Mouse (Mus musculus) fat pad, adult 2 months (tissue): ENCODE measurements around the gene Lhfpl2.

Experiments
- DNase-seq: peaks from one replicate; pipeline ENCODE4 v3.0.0-alpha.2; 2011; ENCODE audit warnings: low read depth, low spot score; ENCODE audit errors: extremely low read depth

Gene Lhfpl2

GRCm38 (mm10) chr13:94207973-94208372 lies 150.4 kb downstream of the Lhfpl2 start:
- no peak for DNase-seq

DNA sequence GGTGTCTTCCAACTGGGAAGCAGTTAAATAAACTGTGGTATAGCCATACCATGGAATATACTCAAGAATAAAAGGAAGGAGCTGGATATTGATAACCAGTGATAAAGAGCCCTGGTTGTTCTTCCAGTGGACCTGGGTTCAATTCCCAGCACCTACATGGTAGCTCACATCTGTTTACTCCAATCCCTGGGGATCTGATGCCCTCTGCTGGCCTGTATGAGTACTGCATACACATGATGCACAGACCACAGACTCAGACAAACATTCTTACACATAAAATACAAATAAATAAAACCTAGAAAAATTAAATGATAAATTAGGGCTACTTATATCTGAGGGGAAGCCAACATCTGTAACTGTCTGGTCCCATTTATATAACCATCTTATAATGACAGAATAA lies 151.3 kb downstream of the Lhfpl2 start:
- DNase-seq = no peak

GRCm38 (mm10) chr13:94211236-94212119 lies 153.9 kb downstream of the Lhfpl2 start:
- DNase-seq = no peak

- no peak for DNase-seq
These were observed 154.6 kb downstream of the Lhfpl2 start for GRCm38 (mm10) chr13:94212179-94212578.

DNA sequence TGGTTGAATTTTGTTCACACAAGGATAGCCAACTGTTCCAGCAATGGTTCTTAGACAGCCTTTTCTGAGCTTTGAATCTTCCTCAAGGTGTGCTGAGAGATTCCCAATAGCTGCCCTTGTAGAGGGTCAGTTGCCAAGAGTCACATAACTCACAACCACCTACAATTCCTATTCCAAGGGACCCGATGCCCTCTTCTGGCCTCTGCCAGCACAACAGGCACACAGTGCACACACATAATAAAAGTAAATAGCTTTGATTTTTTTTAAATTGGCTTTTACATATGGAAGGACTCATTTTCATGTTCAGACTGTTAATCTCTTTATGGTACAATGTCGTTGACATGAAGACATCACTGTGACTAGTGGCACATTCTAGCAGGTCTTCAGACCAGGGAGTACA lies 155.1 kb downstream of the Lhfpl2 start:
- no peak for DNase-seq

DNA sequence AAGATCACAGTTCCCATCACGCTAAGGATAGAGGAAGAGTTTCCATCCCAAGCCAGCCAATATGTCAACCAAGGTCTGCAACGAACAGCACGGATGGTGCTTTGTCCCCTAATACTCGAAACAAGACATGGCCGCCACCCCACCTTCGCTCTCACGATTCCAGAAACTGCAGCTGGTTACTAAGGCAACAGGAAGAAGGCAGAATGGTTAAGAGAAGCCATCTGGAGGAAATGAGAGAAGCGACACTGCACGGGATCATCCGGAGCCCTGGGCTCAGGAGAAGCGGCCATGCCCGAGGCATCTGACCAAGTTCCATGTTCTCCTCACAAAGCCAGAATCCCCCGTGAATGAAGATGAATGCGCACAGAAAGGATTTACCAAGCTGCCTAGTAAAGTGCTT lies 166.0 kb downstream of the Lhfpl2 start:
- DNase-seq = no peak

- no peak for DNase-seq
These were observed 167.4 kb downstream of the Lhfpl2 start for GRCm38 (mm10) chr13:94224717-94225705.

DNA sequence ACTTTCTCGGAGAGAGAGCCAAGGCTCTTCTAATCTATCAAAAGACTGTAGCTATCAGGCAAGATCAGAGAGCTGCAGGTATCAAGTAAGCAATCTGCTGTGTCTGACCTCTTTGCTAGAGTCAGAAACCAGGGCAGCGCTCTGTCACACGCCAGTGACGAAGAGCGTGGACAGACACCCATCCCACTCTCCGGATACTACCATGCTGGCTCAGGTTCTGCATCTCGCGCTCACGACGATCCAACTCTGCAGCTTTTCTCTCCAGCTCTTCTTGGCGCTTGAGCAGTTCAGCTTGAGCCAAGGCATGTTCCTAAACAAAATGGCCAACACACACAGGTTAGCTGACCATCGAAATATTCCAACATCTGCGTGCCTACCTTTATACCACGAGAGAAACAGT lies 174.3 kb downstream of the Lhfpl2 start:
- DNase-seq = no peak

DNA sequence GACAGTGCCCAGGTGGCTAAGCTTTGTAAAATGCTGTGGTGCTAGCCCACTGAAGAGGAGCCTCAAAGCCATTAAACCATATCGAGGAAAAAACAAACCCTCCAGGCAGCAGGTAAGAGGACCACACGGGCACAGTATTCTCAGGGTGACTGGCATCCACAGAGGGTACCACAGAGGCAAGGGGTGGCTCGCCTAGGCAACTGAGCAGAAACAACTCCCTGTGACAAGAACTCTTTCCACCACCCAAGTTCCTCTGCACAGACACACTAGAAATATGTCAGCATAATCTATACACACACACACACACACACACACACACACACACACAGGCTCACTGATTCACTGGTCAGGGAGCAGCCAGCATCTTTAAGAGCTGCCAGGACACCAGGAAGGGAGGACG lies 181.9 kb downstream of the Lhfpl2 start:
- DNase-seq = no peak

GRCm38 (mm10) chr13:94240111-94240510 lies 182.5 kb downstream of the Lhfpl2 start:
- DNase-seq = no peak

- no peak for DNase-seq
These were observed 183.3 kb downstream of the Lhfpl2 start for GRCm38 (mm10) chr13:94240873-94241272.

- DNase-seq = no peak
These were observed 184.4 kb downstream of the Lhfpl2 start for GRCm38 (mm10) chr13:94241892-94242524.

DNA sequence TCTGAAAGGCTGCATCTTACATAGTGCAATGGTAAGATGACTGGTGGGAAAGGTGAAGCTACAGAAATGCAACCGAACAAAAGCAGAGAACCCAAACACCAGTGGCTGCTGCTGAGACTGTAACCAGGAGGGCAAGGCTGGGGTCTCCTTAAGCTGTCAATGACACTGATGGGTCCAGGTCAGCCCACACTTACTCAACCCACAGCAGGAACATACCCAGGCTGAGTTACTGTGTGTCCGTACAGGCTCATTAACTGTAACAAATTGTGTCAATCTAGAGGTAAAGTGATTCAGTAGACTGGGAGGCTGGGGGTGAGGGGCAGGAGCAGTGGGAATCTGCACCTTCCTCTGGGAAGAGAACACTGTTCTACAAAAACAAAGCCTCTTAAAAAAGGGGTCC lies 185.3 kb downstream of the Lhfpl2 start:
- no peak for DNase-seq
